Mouse (Mus musculus): ENCODE results near the gene Tnrc6b. TPM values are rescaled to one million over a fixed set of nuclear protein-coding genes. Genes with fewer than 3 reads are reported as not detected.

The Tnrc6b gene
- total and polyA plus RNA-seq, 3 experiments, result 7.8 to 13.9 (median 8.0) TPM

DNA sequence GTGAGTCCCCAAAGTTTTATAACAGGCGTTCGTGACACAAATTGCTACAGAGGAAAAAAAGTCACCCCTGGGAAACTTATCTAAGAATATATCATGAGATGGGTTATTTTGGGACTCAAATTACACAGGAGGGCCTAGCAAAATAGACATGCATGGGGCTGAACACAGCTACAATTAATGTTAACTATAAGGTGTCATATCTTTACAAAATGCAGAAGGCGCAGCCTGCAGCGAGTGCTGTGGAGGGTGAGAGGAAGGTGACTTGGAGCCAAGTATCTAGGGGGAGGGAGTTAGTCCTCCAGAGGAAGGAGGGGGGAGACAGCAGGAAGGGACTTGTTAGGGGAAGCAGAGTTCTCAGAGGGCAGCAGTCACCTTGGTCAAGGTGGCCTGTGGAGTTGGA is 46.7 kb upstream of the Tnrc6b start:
- Histone ChIP-seq H3K36me3 (ENCODE audit: control insufficient read depth in 1 of 2, insufficient read depth in 2 of 2, low read length in 2 of 2) (no peaks in the 10 kb centered on the region), H3K27me3 (ENCODE audit: control insufficient read depth in 1 of 2, insufficient read depth in 2 of 2, low read length in 2 of 2) (peaks cover 2% of the 10 kb centered on the region in 2 experiments; a peak in 3 of 4 replicates)

DNA sequence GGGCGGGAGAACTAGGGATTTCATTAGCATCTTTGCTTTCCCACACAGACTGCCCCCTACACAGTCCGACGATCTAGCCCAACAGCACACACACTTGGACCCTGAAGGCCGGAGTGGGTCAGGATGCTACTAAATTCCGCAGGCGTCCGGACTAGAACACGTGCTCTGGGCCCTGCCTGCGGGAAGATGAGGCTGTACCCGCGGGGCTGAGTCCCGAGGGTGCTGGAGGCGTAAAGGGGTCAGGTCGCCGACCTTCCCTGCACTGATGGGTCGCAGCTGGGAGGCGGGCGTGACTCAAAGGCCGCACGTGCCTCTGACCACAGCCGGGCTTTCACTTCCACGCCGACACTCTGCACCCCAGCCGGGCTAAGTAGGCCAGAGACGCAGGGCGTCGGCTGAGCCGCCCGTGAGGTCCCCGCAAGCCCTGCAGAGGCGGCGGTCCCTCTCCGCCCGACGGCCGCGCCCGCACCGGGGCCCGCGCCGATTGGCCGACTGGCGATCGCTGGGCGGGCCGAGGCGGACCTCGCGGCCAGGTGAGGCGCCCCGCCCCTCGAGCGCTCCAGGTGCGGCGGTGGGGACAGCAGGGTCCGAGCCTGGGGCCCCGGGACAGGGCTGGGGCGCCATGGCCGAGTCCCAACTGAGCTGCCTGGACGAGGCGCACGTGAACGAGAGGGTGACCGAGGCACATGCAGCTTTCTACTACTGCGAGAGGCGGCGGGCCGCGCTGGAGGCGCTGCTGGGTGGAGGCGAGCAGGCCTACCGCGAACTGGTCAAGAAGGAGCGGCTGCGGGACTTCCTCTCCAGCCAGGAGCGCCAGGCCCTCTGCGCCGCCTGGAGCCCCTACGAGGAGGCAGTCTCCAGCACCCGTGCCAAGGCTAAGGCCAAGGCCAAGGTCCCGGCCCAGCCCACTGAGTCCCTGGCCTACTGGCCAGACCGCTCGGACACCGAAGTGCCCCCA is 39.5 kb upstream of the Tnrc6b start, which contains the start of gene Fam83f:
Gene Fam83f, plus strand, starts transcription at position 553 of the 958 bp plus-strand sequence.
- Histone ChIP-seq H3K9me3 (replicated peaks; ENCODE audit: insufficient read depth, low read length) (no peaks in the 10 kb centered on the region), H3K4me1 (ENCODE audit: control insufficient read depth in 1 of 2, insufficient read depth in 2 of 2, low read length in 2 of 2) (0 out of 4 replicates have a peak, but pooled peaks cover 0 to 3% of the 10 kb centered on the region in 2 experiments), H3K27me3 (ENCODE audit: control insufficient read depth in 1 of 2, insufficient read depth in 2 of 2, low read length in 2 of 2) (peaks cover 0 to 3% of the 10 kb centered on the region in 2 experiments; a peak in 2 of 4 replicates), H3K36me3 (ENCODE audit: control insufficient read depth in 1 of 2, insufficient read depth in 2 of 2, low read length in 2 of 2) (no peaks in the 10 kb centered on the region), H3K79me2 (ENCODE audit: control insufficient read depth, insufficient read depth, low read length, poor library complexity) (no peaks in the 10 kb centered on the region), H3K4me3 (ENCODE audit: control insufficient read depth in 1 of 2, insufficient read depth in 1 of 2, low read depth in 2 of 2, low read length in 2 of 2) (no peak within 1 kb of the TSS), H3K27ac (ENCODE audit: control insufficient read depth, low read depth, low read length) (no peak within 1 kb of the TSS), H3K9ac (ENCODE audit: control insufficient read depth, low read depth, low read length, poor library complexity, severe bottlenecking) (no peak within 1 kb of the TSS)
- DNase-seq (ENCODE audit: low read depth, low spot score), result no peak
- TF ChIP-seq JUND (IDR thresholded peaks at IDR 0.05; ENCODE audit: low read depth, low read length) (no peak), ELF1 (IDR thresholded peaks at IDR 0.05; ENCODE audit: low read depth, low read length) (no peak)

More for the DNA sequence above, 46.7 kb upstream of the Tnrc6b start:
- DNase-seq (ENCODE audit: low read depth, low spot score), result no peak
- H3K27ac ChIP-seq (ENCODE audit: control insufficient read depth, low read depth, low read length), result no peak overlapping the region
- H3K9ac ChIP-seq (ENCODE audit: control insufficient read depth, low read depth, low read length, poor library complexity, severe bottlenecking), result no peak overlapping the region
- H3K79me2 ChIP-seq (ENCODE audit: control insufficient read depth, insufficient read depth, low read length, poor library complexity), result no peaks in the 10 kb centered on the region
- no peaks in the 10 kb centered on the region for H3K9me3 ChIP-seq (replicated peaks; ENCODE audit: insufficient read depth, low read length)
- H3K4me3 ChIP-seq (ENCODE audit: control insufficient read depth in 1 of 2, insufficient read depth in 1 of 2, low read depth in 2 of 2, low read length in 2 of 2), result no peak overlapping the region
- TF ChIP-seq UBTF (IDR thresholded peaks at IDR 0.05; ENCODE audit: borderline replicate concordance, insufficient read depth, low read depth, low read length) (no peak), BHLHE40 (IDR thresholded peaks at IDR 0.05; ENCODE audit: borderline replicate concordance, low read depth, low read length) (no peak), GABPA (IDR thresholded peaks at IDR 0.05; ENCODE audit: low read depth, low read length) (no peak), MYC (IDR thresholded peaks at IDR 0.05; ENCODE audit: low read depth, low read length) (no peak), NELFE (IDR thresholded peaks at IDR 0.05; ENCODE audit: low read depth, low read length) (no peak), ZMIZ1 (IDR thresholded peaks at IDR 0.05; ENCODE audit: low read depth, low read length) (no peak), EP300 (IDR thresholded peaks at IDR 0.05; ENCODE audit: low read depth in 1 of 2, low read length in 2 of 2) (no peak), JUND (IDR thresholded peaks at IDR 0.05; ENCODE audit: low read depth, low read length) (no peak), HCFC1 (IDR thresholded peaks at IDR 0.05; ENCODE audit: low read depth, low read length) (no peak), POLR2AphosphoS2 (IDR thresholded peaks at IDR 0.05; ENCODE audit: low read length) (no peak), CHD1 (IDR thresholded peaks at IDR 0.05; ENCODE audit: low read depth, low read length) (no peak), MAFK (IDR thresholded peaks at IDR 0.05; ENCODE audit: borderline replicate concordance, low read depth, low read length) (no peak), MEF2A (IDR thresholded peaks at IDR 0.05; ENCODE audit: extremely low read depth, insufficient replicate concordance, low read depth, low read length, poor library complexity, severe bottlenecking) (no peak)
- H3K4me1 ChIP-seq (ENCODE audit: control insufficient read depth in 1 of 2, insufficient read depth in 2 of 2, low read length in 2 of 2), result 0 out of 4 replicates have a peak, but pooled peaks cover 0 to 3% of the 10 kb centered on the region in 2 experiments

All from MEL (cell line).